Mouse (Mus musculus) liver, postnatal 0 days (tissue): ENCODE measurements around the gene Rnf11. TPM values are rescaled to one million over a fixed set of nuclear protein-coding genes. Genes with fewer than 3 reads are reported as not detected.

Experiments used
- ATAC-seq: fragments of 200-750 bp; cut with Nextera tagmentation; 2 replicates; pipeline ENCODE4 v1.8.0; 2017; ENCODE audit warnings: mild to moderate bottlenecking, moderate library complexity
- DNase-seq: peaks from one replicate; pipeline ENCODE4 v3.0.0-alpha.2; 2016
- H3K27ac ChIP-seq: fragments of 300-500 bp; sonication (generic); 2 replicates; pipeline ENCODE4 v1.5.1; 2014; ENCODE audit warnings: antibody characterized with exemption, moderate library complexity, mild to moderate bottlenecking, low read depth
- H3K27me3 ChIP-seq: fragments of 300-500 bp; sonication (generic); 2 replicates; pipeline ENCODE4 v1.6.1; 2014; ENCODE audit warnings: low read length, control low read depth, mixed read lengths; ENCODE audit not compliant: insufficient read depth
- H3K36me3 ChIP-seq: fragments of 300-500 bp; sonication (generic); replicated peaks from 2 replicates; pipeline ENCODE4 v1.6.1; 2014; ENCODE audit warnings: mild to moderate bottlenecking, control low read depth, low read length, moderate library complexity, mixed read lengths; ENCODE audit not compliant: insufficient read depth
- H3K4me1 ChIP-seq: fragments of 300-500 bp; sonication (generic); 2 replicates; pipeline ENCODE4 v1.6.1; 2014; ENCODE audit warnings: antibody characterized with exemption, mild to moderate bottlenecking, control low read depth; ENCODE audit not compliant: insufficient read depth
- H3K4me2 ChIP-seq: fragments of 300-500 bp; sonication (generic); 2 replicates; pipeline ENCODE4 v1.6.1; 2014; ENCODE audit warnings: low read depth, mild to moderate bottlenecking, low read length, moderate library complexity, mixed read lengths
- H3K4me3 ChIP-seq: fragments of 300-500 bp; sonication (generic); 2 replicates; pipeline ENCODE4 v1.5.1; 2014; ENCODE audit warnings: low read depth, low read length
- H3K9ac ChIP-seq: fragments of 300-500 bp; sonication (generic); replicated peaks from 2 replicates; pipeline ENCODE4 v1.6.1; 2014; ENCODE audit warnings: mild to moderate bottlenecking, moderate library complexity
- H3K9me3 ChIP-seq: fragments of 300-500 bp; sonication (generic); 2 replicates; pipeline ENCODE4 v1.6.1; 2016; ENCODE audit warnings: mild to moderate bottlenecking, control low read depth, low read length, mixed read lengths
- CTCF ChIP-seq: sonication (generic); IDR thresholded peaks from 2 replicates; pipeline ENCODE4 v1.5.1; 2016; ENCODE audit warnings: antibody characterized with exemption, low read depth
- EP300 ChIP-seq: IDR thresholded peaks from 2 replicates; pipeline ENCODE4 v1.6.1; 2016; ENCODE audit warnings: antibody characterized with exemption, low read depth, mild to moderate bottlenecking
- WGBS: fragments of 180-500 bp; shearing (Covaris S2); extraction: QIAGEN DNeasy Blood & Tissue Kit; methylation state at CpG from one replicate; pipeline ENCODE4 v1.1.7; 2014; ENCODE audit not compliant: insufficient replicate concordance; 5-methylcytosine and 5-hydroxymethylcytosine counted together
- polyA plus RNA-seq: library from polyadenylated mRNA; unstranded; fragments of >200 nt; fragmentation: Nextera tagmentation; extraction: Ambion mirVana; gene quantifications from 2 replicates; pipeline ENCODE4 v1.2.1, GENCODE M21; 2015

Gene Rnf11
- polyA plus RNA-seq, 1 experiment from 2014 or later, result 34.0 TPM

- Histone ChIP-seq H3K9me3 (no peaks in the 10 kb centered on the region), H3K4me2 (no peak overlapping the region), H3K27ac (no peak overlapping the region), H3K4me1 (no peaks in the 10 kb centered on the region; the same call in 1 of the 2 replicates), H3K9ac (no peak overlapping the region), H3K27me3 (no peaks in the 10 kb centered on the region), H3K4me3 (no peak overlapping the region), H3K36me3 (no peaks in the 10 kb centered on the region)
- WGBS, result 76% methylated on average over 1 of the region's 1 CpGs
- no peak for TF ChIP-seq EP300
- TF ChIP-seq CTCF, result no peak
- DNase-seq (no peak), ATAC-seq (no peak)
Measured at GRCm38 (mm10) chr4:109417998-109418397, 66.5 kb downstream of the Rnf11 start.

DNA sequence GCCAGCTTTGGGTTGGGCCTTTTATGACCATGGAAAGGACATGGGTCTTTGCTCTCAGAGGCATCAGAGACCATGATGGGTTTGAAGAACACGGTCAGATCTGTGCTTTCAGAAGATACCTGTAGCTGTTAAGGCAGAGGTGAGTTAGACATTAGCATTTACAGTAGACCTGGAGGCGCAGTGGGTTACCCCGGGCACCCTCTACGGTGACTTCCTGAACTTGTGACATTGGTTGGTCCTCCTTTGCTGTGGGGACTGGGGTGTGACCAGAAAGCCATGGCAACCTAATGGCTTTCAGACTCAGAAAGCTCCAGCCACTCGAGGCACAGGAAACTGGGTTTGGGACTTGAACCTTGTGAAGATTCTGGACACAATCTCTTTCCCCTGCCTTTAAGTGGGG lies 72.3 kb downstream of the Rnf11 start:
- Histone ChIP-seq H3K4me3 (no peak overlapping the region), H3K4me2 (peak overlapping the region; percentile 67; the same call in 1 of the 2 replicates), H3K9ac (peak overlapping the region; percentile 59; the same call in 1 of the 2 replicates), H3K9me3 (no peaks in the 10 kb centered on the region), H3K36me3 (no peaks in the 10 kb centered on the region), H3K27me3 (no peaks in the 10 kb centered on the region), H3K4me1 (peaks cover 36% of the 10 kb centered on the region), H3K27ac (peak overlapping the region; percentile 94)
- ATAC-seq (no peak), DNase-seq (no peak)
- 77% methylated on average over 5 of the region's 5 CpGs for WGBS
- TF ChIP-seq CTCF (no peak), EP300 (no peak)

GRCm38 (mm10) chr4:109411377-109411967 lies 73.1 kb downstream of the Rnf11 start:
- Histone ChIP-seq H3K4me1 (peaks cover 42% of the 10 kb centered on the region), H3K9ac (peak overlapping the region; percentile 59), H3K27ac (peak overlapping the region; percentile 94), H3K9me3 (no peaks in the 10 kb centered on the region), H3K27me3 (no peaks in the 10 kb centered on the region), H3K4me2 (peak overlapping the region; percentile 67), H3K4me3 (peak overlapping the region; percentile 24; the same call in 1 of the 2 replicates), H3K36me3 (no peaks in the 10 kb centered on the region)
- DNase-seq (no peak), ATAC-seq (peak; percentile 53)
- no peak for TF ChIP-seq EP300
- TF ChIP-seq CTCF, result no peak
- 56% methylated on average over 6 of the region's 6 CpGs for WGBS

- TF ChIP-seq EP300, result peak; percentile 96
- TF ChIP-seq CTCF, result no peak
- Histone ChIP-seq H3K4me3 (peak overlapping the region; percentile 24; the same call in 1 of the 2 replicates), H3K4me1 (peaks cover 45% of the 10 kb centered on the region), H3K4me2 (peak overlapping the region; percentile 67), H3K9ac (peak overlapping the region; percentile 59), H3K36me3 (no peaks in the 10 kb centered on the region), H3K27me3 (no peaks in the 10 kb centered on the region), H3K9me3 (no peaks in the 10 kb centered on the region), H3K27ac (peak overlapping the region; percentile 94)
- peak; percentile 87 for ATAC-seq
- 48% methylated on average over 9 of the region's 9 CpGs for WGBS
- peak; percentile 59 for DNase-seq
Measured at GRCm38 (mm10) chr4:109410681-109411376, 73.7 kb downstream of the Rnf11 start.

DNA sequence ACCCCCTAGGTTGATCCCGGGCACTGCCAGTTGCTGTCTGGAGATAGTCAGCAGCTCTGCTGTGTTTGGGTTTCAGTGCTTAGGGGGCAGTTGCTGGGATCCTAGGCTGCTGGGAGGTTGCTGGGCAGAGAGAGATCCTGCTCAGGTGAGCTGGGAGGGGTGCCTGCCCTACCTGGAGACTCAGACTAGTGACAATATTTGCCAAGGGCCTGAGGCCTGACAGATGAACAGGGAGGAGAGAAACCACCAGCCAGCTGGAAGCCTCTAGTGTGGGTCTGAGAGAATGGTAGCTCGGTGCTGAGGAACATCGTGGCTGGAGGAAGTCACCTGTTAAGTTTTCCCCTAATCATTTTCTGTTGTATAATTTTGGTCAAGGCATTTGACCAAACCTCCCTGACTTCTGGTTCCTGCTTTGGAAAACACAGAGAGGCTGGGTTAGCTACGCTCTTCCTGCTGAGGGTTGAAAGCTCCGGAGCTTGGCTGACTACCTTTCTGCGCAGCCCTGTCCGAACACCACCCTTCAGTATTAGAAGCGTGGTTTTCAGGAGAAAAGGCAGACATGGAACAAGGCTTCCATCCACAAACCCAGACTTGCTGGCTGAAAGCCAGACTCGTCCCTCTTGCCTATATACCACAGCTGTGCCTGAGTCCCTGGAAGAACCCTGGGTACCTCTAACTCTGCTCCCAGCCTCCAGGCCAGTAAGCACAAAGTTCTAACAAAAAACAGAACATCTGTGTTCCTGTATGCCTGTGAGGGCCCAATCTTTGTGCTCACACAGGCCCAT lies 76.6 kb downstream of the Rnf11 start:
- Histone ChIP-seq H3K4me3 (peak overlapping the region; percentile 68), H3K9ac (peak overlapping the region; percentile 82; the same call in 1 of the 2 replicates)

DNA sequence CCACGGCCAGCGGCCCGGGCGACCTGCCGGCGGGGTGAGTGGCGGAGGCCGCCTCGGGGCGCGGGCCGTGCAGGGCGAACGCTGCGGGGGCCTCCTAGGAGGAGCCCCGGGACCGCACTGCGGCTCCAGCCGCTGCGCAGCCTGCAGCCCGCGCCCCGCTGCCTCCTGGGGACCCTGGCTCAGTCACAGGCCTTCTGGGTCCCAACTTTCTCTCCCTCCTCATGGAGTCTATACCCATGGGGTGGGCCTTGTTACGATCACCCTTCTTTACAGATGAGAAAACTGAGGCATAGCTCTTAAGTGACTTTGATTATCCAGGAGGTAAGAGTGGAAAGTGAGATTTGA lies 77.4 kb downstream of the Rnf11 start:
- peak overlapping the region; percentile 68 for H3K4me3 ChIP-seq
- H3K9me3 ChIP-seq, result no peaks in the 10 kb centered on the region
- H3K4me1 ChIP-seq, result peaks cover 42% of the 10 kb centered on the region
- no peak for TF ChIP-seq EP300
- no peak for TF ChIP-seq CTCF
- ATAC-seq (no peak), DNase-seq (no peak)
- peak overlapping the region; percentile 82 for H3K9ac ChIP-seq
- WGBS, result 3% methylated on average over 23 of the region's 24 CpGs
- H3K4me2 ChIP-seq, result peak overlapping the region; percentile 99
- H3K36me3 ChIP-seq, result peaks cover 8% of the 10 kb centered on the region; the same call in 1 of the 2 replicates
- H3K27ac ChIP-seq, result peak overlapping the region; percentile 88
- H3K27me3 ChIP-seq, result no peaks in the 10 kb centered on the region

More for the DNA sequence above, 76.6 kb downstream of the Rnf11 start:
- ATAC-seq (no peak), DNase-seq (no peak)
- no peak overlapping the region for H3K27ac ChIP-seq
- WGBS, result 71% methylated on average over 9 of the region's 9 CpGs
- H3K27me3 ChIP-seq, result no peaks in the 10 kb centered on the region
- peaks cover 8% of the 10 kb centered on the region; the same call in 1 of the 2 replicates for H3K36me3 ChIP-seq
- H3K9me3 ChIP-seq, result no peaks in the 10 kb centered on the region
- TF ChIP-seq EP300, result no peak
- TF ChIP-seq CTCF, result no peak
- H3K4me2 ChIP-seq, result peak overlapping the region; percentile 99
- H3K4me1 ChIP-seq, result peaks cover 45% of the 10 kb centered on the region
